Mouse (Mus musculus): ENCODE measurements around the gene Slc35f5.
"Not testable (repeated sequence)": the region's sequence is repeated elsewhere in the genome, so short reads cannot be mapped to it uniquely, and the experiment has no call there.

Slc35f5 gene

DNA sequence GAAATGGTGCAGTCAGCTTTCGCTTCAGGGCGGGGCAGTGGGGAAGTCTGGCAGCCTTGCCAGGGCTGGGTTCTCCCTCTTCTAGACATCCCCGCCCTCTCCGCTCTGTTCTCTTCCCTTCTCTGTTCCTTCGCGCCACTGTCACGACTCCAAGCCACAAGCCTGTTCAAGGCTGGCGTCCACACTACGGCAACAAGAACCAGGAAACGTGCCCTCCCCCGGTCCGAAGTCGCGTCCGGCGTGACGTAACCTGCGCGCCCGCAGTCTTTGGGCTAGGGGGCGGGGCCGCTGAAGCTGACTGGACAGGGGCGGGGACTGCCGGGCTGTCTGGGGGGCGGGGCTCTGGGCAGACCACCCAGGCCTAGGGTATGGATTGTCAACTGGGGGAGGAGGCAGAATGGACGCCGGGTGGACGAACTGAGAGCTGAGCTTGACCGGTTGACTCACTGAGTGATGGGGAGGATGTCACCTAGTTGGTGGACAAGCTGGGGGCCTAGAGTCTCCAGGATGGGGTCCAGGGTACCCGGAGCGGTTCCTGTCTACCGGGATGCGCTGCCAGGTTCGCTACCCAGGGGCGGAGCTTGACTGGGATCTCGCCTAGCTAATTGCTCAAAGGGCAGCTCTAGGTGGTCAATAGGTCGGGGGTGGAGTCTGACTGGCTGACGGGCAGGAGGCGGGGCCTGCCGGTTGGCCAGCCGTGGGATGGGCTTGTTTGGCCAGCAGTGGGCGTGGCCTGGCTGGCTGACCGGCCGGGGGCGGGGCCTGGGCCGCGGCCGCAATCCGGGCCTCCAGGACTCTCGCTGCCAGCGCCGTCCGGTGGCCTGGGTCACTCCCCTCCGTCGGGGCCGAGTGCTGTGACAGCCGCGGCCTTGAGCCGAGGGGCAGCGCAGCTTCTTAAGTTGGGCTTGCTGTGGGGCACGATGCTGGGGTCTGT lies at the start of gene Slc35f5:
TSS of gene Slc35f5 (plus strand) at position 337 of the 934 bp plus-strand sequence.
- DNase-seq (ENCODE audit: low read depth, low spot score) = peak; percentile 96

DNA sequence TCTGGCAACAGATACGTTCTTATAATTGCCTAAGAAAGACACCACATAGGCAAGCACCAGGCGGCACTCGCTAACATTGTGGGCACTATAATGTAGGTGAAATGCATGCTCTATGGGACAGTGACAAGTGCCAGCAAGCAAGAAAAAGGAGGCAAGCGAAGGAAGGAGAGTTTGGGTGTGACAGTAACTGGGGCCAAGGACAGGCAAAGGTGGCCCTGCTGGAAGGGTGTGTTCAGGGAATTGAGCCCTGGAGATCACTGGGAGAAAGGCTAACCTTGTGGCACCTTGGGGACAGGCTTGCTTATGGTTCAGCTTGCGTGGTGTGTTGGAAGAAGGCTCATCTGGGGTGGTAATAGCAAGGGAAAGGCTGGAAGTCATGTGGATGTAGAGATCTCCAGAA lies 45.7 kb upstream of the Slc35f5 start:
- DNase-seq (ENCODE audit: low read depth, low spot score) = no peak

DNA sequence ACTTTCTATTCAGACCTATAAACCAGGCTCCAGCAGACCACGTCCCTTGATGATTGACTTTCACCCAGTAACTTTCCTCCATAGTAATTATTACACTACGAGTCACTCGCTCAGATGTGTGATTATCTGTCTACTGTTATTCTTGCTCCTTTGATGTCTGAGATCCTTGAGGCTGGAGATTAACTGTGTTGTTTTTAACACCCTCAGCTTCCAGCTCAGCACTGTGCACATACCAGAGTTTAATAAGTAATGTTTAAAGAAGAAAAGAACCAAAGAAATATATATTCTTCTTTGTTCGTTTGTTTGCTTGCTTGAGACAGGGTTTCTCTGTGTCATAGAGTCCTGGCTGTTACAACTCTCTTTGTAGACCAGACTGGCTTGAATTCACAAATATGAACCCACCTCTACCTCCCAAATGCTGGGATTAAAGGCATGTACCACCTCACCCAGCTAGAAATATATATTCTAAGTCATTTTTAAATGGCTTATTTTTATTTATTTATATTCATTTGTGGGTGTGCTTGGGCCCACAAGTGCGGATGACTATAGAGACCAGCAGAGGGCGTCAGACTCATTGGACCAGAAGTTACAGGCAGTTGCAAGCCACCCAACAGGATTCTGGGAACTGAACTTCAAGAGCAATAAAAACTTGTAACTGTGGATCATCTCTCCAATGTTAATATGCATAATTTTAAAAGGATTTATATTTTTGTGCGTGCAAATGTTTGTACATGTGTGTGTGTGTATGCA lies 43.3 kb upstream of the Slc35f5 start:
- no peak for DNase-seq (ENCODE audit: low read depth, low spot score)

DNA sequence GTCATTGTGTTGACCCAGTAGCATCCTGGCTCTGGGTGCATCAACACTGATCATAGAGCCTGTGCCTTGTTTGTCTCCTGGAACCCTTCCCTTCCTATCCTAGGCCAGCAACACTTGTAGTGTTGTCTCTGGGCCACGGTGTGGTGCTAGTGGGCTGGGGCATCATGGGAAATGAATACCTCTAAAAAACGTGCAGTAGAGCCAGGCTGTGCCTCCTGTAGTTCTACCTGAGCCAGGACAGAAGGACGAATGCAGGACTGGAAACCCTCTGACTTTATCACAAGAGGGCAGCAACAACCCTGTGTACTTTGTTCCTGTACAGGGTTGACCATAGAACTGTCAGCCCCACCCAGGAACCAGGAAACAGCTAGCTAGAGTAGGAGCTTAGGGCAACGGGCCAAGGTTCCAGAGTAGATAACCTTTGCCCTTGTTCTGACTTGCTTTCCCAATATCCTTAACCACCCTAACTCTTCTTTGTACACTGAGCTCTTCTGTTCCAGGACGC lies 41.2 kb upstream of the Slc35f5 start:
- no peak for DNase-seq (ENCODE audit: low read depth, low spot score)

DNA sequence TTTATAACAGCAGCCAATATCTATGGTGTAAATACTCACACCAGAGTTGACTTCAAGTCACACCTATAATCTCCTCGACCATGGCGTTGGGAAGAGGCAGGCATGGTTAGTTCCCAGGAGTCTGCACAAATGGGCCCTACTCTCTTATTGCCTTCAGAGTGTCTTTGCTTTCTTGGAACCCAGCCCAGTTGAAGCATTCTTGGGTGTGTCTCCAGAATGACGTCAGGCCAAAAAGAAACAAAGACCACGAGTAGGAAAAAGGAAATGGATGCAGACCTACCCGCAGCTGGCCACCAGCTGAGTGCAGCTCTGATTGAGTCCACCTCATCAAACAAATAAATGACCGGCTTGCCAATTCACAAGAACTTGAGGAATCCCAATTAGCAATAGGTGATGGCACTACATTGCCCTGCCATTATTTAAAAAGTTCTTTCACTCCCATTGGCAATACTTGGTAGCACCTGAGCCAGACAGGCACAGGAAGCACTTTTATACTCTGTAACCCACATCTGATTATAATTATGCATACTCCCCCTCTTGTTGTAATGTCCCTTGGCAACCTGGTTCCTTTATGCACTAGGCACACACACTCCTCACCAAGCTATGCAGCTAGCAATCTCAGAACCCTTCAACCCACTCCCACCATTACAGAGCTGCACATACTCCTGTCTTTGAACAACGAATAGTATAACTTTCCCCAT lies 34.3 kb upstream of the Slc35f5 start:
- DNase-seq (ENCODE audit: low read depth, low spot score) = no peak

DNA sequence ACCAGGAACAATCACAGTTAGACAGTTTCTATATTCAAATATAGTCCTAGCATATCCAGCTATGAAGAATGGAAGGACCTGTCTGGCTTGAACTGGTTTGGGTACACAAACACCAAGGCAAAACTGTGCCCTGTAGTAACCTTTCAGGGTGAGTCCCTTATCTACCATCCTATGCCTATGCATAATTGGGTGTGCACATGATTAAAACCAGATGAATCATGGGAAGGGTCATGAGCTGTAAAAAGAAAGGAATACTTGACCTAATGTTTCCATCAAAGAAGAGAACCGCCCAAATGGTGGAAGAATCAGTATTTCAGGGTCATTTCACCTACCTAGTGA lies 33.8 kb upstream of the Slc35f5 start:
- DNase-seq (ENCODE audit: low read depth, low spot score) = no peak

DNA sequence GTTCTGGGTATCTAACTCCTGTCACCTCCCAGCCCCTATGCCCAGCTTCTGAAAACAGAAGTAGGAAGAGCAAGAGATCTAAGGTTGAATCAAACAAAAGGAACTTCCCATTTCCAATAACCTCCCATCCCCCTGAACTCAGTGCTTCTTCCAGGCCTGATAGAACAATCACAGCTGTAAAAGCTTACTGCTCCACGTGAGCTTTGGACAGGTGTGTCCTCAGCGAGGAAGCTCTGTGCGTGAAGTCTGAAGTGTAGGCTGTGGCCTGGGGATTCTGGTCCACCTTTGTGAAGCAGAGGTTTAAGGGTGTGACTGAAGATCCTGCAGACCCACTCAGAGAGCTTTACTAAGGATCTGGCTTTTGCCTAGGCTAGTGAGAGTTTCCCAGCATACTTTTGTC lies 33.0 kb upstream of the Slc35f5 start:
- no peak for DNase-seq (ENCODE audit: low read depth, low spot score)

DNA sequence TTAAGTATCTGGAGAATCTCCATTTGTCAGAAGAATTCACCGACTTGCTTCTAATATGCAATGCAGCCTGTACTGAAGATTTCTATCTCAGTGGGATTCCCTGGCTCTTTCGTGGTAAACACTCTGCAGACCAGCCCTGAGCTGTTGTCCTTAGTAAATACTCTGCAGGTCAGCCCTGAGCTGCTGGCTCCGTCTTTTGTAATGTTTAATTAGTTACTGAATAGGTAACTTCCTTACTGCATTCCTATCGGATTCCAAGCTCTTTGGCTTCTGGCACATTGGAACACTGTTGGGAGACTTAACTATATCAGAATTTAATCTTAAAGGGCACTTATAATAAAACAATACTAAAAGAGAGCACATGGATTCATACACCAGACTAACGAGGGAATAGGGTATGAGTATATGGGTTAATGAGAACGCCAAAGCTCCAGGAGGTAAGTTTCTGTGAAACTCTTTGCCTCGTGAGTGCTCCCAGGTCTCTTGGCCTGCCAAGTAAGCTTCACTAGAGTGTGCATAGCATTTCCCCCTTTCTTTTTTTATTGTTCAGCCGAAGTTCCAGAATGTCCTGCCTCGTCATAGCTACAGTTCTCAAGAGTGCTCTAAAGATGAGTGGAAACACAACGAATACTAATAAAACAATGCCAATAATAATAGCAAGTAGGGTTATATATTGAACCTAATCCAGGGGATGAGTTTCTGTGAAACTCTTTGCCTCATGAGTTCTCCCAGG lies 27.0 kb upstream of the Slc35f5 start:
- DNase-seq (ENCODE audit: low read depth, low spot score) = not testable (repeated sequence)

DNA sequence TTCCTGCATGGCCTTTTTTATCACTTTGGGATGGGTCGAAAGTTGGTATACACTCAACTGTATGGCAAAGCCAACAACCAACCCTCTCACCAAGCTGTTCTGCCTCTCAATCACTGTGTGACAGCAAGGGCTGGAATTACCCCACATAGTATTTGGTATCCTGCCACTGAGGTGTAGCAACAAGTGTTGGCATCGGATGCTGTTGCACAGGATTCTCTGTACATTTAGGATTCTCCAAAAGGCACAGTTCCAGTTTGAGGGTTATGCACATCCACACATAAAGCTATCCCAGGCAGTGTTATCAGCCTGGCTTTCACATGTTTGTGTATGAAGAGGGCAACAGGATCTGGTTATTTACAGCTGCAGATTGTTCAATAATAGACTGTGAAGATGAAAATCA lies 23.3 kb upstream of the Slc35f5 start:
- DNase-seq (ENCODE audit: low read depth, low spot score) = no peak

DNA sequence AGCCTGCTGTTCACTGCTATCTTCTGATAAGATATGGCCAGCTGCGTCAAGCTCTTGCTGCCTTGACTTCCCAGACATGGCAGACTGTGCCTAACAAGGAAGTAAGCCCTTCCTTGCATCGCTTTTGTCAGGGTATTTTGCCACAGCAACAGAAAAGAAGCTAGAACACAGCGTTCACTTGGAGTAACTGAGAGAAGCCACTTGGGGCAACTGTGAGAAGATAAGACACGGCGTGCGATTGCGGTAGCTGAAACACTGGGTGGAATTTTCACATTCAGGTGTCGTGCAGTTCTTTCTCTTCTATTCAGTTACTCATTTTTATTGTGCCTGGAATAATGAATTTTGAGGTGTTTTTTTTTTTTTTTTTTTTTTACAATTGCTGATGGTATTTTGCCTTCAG lies 22.6 kb upstream of the Slc35f5 start:
- no peak for DNase-seq (ENCODE audit: low read depth, low spot score)

DNA sequence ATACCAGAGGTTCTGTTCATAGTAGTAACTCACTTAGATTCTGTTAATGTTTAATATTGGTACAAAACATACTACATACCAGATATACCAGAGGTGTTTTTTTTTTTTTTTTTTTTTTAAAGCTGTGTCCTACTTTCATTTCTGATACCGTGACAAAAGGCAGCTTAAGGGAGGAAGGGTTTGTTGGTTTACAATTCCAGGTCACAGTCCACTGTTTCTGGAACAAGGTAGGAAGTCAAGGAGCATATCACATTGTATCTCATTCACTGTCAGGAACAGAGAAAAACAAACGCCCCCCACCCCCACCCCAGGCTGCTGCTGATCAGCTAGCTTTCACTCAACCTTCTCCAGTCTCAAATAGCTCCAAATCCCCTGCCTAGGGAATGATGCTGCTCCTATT lies 21.1 kb upstream of the Slc35f5 start:
- DNase-seq (ENCODE audit: low read depth, low spot score) = no peak

DNA sequence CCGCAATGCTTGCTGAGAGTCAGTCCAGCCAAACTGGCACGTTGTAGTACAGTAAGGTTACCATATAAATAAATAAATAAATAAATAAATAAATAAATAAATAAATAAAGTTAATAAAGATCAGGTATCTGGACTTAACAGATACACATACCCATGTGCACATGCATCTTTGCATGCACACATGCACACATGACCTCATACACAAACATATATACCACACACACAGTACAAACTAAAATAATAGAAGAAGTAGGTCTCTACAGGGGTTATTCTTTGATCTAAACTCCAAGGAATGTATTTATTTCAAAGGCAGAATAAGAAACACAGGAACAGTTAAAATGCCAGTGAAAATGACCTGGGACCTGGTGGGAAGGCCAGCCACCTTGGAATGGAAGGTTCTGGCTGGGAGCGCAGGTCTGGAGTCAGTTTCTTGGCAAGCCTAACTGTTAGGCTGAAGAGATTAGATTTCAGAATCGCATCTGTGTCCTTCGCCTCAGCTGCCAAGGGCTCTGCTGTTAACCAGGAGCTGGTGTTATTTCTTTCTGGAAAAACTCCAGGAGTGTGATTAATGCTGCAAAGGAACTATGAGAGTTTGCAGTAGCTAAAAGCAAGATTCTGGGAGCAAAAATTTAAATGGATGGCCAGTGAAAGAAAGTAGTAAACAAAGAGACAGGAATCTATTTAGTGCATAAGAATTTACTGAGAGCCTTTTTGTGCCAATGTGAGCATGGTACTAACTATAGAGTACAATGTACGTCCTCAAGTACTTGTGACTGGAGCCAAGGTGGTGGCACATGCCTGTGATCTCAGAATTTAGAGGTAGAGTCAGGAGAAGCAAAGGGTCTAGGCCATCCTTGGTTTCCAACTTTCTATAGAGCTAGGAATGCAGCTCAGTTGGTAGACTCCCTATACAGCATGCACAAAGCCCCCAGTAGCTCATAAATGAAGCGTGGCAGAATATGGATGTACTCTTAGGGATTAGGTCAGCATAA lies 18.1 kb upstream of the Slc35f5 start:
- DNase-seq (ENCODE audit: low read depth, low spot score) = no peak

DNA sequence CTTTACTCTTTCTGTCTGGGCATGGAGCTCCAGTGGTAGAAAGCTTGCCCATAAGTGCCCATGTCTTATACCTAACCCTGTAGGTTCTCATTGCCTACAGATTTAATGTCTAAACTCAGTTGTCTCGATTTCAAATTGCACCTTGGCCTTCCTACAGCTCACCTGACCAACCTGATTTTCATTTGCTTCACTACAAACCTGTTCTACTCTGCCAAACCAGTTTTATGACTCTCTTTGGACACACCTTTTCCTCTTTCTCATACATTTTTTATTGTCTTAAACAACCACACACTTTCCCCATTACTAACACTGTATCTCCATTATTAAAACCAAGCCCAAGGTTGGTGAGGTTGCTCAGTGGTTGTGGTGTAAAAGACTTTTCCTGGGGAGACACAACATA lies 10.5 kb upstream of the Slc35f5 start:
- no peak for DNase-seq (ENCODE audit: low read depth, low spot score)

DNA sequence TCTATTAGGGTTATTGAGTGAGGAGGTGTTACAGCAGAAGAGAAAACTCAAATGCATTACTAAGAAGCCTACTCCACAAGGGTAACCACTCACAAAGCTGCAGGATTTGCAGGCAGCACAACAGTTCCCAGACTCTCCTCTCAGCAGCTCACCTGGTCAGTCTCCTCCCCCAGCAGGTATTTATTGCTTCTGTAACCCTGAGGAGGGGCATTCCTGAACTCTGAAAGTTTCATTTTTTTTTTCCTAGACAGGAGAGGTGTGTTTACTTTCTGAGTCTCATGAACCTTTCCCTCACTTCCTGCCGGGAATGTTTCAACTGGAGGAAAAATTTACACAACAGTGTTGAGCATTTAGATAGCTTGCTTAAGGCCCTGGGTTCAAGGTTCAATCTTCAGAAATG lies 10.0 kb upstream of the Slc35f5 start:
- DNase-seq (ENCODE audit: low read depth, low spot score) = no peak

DNA sequence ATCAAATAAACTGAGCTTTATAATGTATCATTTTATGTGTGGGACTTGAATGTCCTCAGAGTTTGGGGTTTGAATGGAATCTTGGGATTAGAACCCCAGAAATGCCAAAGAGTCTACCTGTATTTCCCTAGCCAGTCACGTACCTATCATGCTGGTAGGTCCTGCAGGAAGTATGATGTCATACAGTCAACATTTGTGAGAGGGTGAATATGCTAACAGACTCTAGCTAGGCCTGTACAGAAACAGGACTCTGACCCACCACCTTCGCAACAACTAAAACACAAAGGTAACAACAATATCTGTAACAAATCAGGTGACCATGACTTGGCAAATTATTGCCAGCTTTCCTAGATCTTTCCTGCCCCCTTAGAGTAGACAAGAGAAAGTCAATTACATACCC lies 8.8 kb upstream of the Slc35f5 start:
- no peak for DNase-seq (ENCODE audit: low read depth, low spot score)

DNA sequence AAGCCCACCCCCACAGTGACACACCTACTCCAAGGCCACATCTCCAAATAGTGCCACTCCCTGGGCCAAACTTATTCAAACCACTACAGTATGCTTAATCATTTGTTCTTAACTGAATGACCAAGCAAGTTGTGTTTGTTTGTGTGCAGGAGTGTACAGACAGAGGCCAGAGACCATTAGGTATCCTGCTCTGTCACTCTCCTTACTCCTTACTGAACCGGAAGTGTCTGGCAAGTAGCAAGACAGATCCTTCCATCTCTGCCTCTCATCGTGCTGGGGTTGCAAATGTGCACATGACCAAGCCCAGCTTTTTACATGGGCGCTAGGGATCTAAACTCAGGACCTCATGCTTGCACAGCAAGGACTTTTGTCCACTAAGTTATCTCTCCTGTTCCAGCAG lies 1.1 kb upstream of the Slc35f5 start:
- DNase-seq (ENCODE audit: low read depth, low spot score) = no peak

DNA sequence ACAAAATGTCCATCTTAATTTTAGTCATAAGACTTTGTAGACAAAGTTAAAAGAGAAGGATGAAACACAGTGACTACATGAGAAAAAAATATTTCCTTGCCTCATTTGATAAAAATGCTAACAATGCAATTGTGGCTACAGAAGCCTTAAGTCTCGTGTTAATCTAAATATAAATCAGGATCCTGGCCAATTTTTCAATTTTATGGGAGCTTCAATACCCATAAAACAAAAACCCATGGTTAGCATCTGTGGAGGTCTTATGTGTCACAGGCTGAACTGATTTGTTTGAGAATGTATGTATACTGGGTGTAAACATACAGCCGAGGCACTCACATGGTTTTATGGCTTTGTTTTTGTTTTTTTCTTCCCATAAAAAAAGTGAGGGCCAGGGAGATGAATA lies 674 bp upstream of the Slc35f5 start:
- DNase-seq (ENCODE audit: low read depth, low spot score) = peak; percentile 2

DNA sequence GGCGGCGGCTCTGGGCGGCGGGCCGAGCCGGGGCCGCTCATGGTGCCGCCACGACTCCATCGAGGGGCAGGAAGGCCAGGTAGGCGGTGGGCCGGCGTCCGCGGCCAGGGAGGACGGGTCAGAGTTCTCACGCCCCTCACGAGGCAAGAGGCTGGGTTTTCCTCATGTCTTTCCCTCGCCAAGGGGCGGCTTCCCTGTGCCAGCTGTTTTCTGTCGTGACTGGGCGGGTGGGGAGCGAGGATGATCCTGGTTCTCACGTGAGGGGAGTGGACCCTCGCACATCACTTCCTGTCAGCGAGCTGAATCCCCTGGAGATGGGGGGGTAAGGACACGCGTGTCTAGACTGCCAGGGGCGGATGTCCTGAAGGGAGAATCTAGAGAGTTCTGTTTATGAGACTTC lies 811 bp downstream of the Slc35f5 start:
- DNase-seq (ENCODE audit: low read depth, low spot score) = peak; percentile 73

DNA sequence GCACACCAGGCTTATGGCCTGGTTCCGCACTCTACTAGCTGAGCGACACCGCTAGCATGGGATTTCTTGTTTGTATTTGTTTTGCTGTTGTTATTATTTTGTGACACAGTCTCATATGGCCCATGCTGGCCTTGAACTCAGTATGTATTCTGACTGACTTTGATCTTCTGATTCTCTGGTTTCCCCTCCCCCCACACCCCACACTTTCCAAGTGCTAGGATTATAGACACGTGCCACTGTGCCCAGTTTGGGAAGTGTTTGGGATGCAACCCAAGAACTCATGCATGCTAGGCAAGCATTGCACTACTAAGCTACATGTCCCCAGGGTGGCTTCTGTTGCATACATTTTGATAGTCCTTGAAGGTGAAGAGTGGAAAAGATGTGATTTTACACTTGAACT lies 1.4 kb downstream of the Slc35f5 start:
- no peak for DNase-seq (ENCODE audit: low read depth, low spot score)

DNA sequence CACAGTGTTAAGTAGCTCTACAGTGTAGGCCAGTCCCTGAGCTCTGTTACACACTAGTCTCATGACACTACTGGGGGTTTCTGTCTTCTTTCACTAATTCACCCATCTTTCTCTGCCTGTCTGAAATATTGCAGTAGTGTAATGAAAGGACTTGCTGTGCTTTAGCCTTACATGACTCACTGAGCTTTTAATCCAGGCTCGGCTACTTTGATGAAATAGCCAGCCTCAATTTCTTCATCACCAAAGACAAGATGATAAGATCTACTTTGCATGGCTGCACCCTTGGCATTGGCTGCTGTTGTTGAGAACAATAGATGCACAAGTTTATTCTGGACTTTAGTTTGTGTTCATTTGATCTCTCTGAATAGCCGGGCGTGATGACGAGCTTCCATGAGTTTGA lies 7.7 kb downstream of the Slc35f5 start:
- DNase-seq (ENCODE audit: low read depth, low spot score) = no peak
